Comparison of ENCODE assay signal across 25 mouse cellular contexts in genomic region chr11:57274687-57275086, GRCm38 (mm10).
"Had no signal": no experiment of that assay in that cellular context is flagged by ENCODE, and none has a peak within 500 bp of the region (broad histone marks: within the 10 kb centered on the region; RNA-seq: fewer than 3 reads in every experiment).

No protein-coding gene starts in this region.

- H3K27ac ChIP-seq: gastrocnemius, adult 2 months; heart, adult 2 months; heart, embryonic 13.5 days; heart, embryonic 15.5 days; hindbrain, embryonic 13.5 days; hindbrain, embryonic 15.5 days; hindbrain, postnatal 0 days; kidney, embryonic 15.5 days; kidney, postnatal 0 days; limb, embryonic 13.5 days; limb, embryonic 15.5 days; liver, embryonic 12.5 days; liver, embryonic 14.5 days had no signal

- DNase-seq: gastrocnemius, adult 2 months; gastrocnemius, postnatal 10 days; gastrocnemius, postnatal 25 days; heart, adult 2 months; heart, postnatal 14 days; heart, postnatal 36 days; kidney, adult 11 months; kidney, adult 2 months; kidney, adult 9 months; kidney, postnatal 14 days; kidney, postnatal 36 days; layer of hippocampus, adult 9-11 months; layer of hippocampus, postnatal 36 days had no signal

- ATAC-seq: hindbrain, postnatal 0 days; intestine, embryonic 16.5 days; liver, embryonic 12.5 days had no signal

- H3K4me3 ChIP-seq: gastrocnemius, adult 2 months; heart, adult 2 months; heart, embryonic 13.5 days; heart, embryonic 15.5 days; hindbrain, embryonic 13.5 days; hindbrain, embryonic 15.5 days; kidney, embryonic 15.5 days; limb, embryonic 13.5 days; limb, embryonic 15.5 days; liver, embryonic 12.5 days had no signal
